Mouse (Mus musculus): ENCODE data around the gene Arpp21. TPM values are rescaled to one million over a fixed set of nuclear protein-coding genes. Genes with fewer than 3 reads are reported as not detected.

The Arpp21 gene
- total and polyA plus RNA-seq, 2 experiments, result 0.28 TPM; not detected in 1

DNA sequence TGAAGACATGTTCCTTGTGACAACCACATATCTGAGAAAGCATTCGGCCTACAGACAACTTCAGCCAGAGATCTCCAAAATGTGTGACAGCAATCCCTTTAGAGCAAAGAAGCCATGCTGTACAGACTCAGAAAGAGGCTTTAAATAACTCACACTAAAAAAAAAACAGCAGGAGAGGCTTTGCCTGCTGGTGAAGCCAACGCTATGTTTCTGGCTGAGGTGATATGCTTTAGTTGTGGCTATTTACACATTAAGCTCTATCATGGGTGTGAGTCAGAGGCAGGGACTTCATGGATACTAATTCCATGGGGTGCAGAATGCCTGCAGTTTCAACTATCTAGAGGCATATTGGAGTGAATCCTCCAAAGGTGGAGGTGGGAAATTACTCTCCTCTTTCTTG lies 140.5 kb downstream of the Arpp21 start:
- no peak overlapping the region for H3K9ac ChIP-seq (ENCODE audit: low read depth, low read length)
- H3K4me1 ChIP-seq (ENCODE audit: control insufficient read depth, insufficient read depth, low read length), result no peaks in the 10 kb centered on the region
- no peaks in the 10 kb centered on the region for H3K36me3 ChIP-seq (ENCODE audit: control insufficient read depth, insufficient read depth, low read length)
- no peak overlapping the region for H3K27ac ChIP-seq (replicated peaks; ENCODE audit: insufficient read depth, low read depth, low read length)
- TF ChIP-seq POLR2A (IDR thresholded peaks at IDR 0.05; ENCODE audit: extremely low read depth, insufficient read depth, low read length) (no peak), CTCF (IDR thresholded peaks at IDR 0.05; ENCODE audit: low read depth, low read length) (no peak)
- no peaks in the 10 kb centered on the region for H3K79me2 ChIP-seq (ENCODE audit: control insufficient read depth, insufficient read depth, low read length)
- WGBS, result 80% methylated on average over 2 of the region's 2 CpGs
- H3K4me3 ChIP-seq (ENCODE audit: insufficient read depth, low read depth, low read length), result no peak overlapping the region
- no peak for DNase-seq (ENCODE audit: extremely low read depth, low read depth, low spot score)
- no peaks in the 10 kb centered on the region; the same call in 1 of the 2 replicates for H3K27me3 ChIP-seq (ENCODE audit: control insufficient read depth, insufficient read depth, low read length)

DNA sequence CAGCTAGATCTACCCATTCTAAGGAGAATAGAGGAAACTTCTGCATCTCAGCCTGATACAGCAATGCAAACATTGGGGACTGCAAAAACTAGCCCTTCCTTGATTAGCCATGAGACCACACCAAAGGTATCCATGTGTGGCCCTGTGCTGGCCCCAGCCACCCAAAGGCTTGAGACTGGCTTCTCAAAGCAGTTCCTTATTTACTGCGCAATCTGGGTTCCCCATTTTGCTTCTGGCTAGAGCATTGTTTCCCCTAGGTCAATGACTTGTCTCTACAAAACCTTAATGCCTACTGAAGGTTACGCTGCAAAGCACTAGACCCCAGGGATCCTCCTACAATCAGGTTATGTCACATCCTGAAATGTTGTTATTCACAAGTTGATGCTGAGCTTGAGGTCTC lies 156.8 kb downstream of the Arpp21 start:
- Histone ChIP-seq H3K27ac (replicated peaks; ENCODE audit: insufficient read depth, low read depth, low read length) (no peak overlapping the region), H3K27me3 (ENCODE audit: control insufficient read depth, insufficient read depth, low read length) (no peaks in the 10 kb centered on the region; the same call in 1 of the 2 replicates), H3K4me1 (ENCODE audit: control insufficient read depth, insufficient read depth, low read length) (no peaks in the 10 kb centered on the region), H3K79me2 (ENCODE audit: control insufficient read depth, insufficient read depth, low read length) (no peaks in the 10 kb centered on the region), H3K4me3 (ENCODE audit: insufficient read depth, low read depth, low read length) (no peak overlapping the region), H3K36me3 (ENCODE audit: control insufficient read depth, insufficient read depth, low read length) (no peaks in the 10 kb centered on the region), H3K9ac (ENCODE audit: low read depth, low read length) (no peak overlapping the region)
- DNase-seq (ENCODE audit: extremely low read depth, low read depth, low spot score), result no peak
- TF ChIP-seq POLR2A (IDR thresholded peaks at IDR 0.05; ENCODE audit: extremely low read depth, insufficient read depth, low read length), result no peak
- TF ChIP-seq CTCF (IDR thresholded peaks at IDR 0.05; ENCODE audit: low read depth, low read length), result no peak
- WGBS, result 88% methylated on average over 2 of the region's 2 CpGs

DNA sequence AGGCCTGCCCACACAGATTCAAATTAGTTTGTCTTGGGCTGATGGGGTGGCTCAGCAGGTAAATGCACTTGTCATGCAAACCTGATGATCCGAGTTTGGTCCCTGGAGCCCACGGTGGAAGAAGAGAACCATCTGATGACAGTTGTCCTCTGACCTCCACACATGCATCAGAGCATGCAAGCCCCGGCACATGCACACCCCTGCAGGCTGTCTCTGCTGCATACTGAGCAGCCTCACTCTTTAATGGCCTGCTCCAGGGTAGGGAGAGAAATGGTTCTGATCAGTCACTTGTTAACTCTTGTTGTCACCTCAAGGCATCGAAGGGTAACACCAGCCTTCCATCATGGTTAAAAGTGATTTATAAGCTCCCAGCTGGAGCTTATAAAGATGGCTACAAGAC lies 157.3 kb downstream of the Arpp21 start:
- Histone ChIP-seq H3K4me1 (ENCODE audit: control insufficient read depth, insufficient read depth, low read length) (no peaks in the 10 kb centered on the region), H3K27me3 (ENCODE audit: control insufficient read depth, insufficient read depth, low read length) (no peaks in the 10 kb centered on the region; the same call in 1 of the 2 replicates), H3K4me3 (ENCODE audit: insufficient read depth, low read depth, low read length) (no peak overlapping the region), H3K36me3 (ENCODE audit: control insufficient read depth, insufficient read depth, low read length) (no peaks in the 10 kb centered on the region), H3K27ac (replicated peaks; ENCODE audit: insufficient read depth, low read depth, low read length) (no peak overlapping the region), H3K9ac (ENCODE audit: low read depth, low read length) (no peak overlapping the region), H3K79me2 (ENCODE audit: control insufficient read depth, insufficient read depth, low read length) (no peaks in the 10 kb centered on the region)
- no peak for DNase-seq (ENCODE audit: extremely low read depth, low read depth, low spot score)
- no peak for TF ChIP-seq POLR2A (IDR thresholded peaks at IDR 0.05; ENCODE audit: extremely low read depth, insufficient read depth, low read length)
- no peak for TF ChIP-seq CTCF (IDR thresholded peaks at IDR 0.05; ENCODE audit: low read depth, low read length)
- 81% methylated on average over 4 of the region's 4 CpGs for WGBS

DNA sequence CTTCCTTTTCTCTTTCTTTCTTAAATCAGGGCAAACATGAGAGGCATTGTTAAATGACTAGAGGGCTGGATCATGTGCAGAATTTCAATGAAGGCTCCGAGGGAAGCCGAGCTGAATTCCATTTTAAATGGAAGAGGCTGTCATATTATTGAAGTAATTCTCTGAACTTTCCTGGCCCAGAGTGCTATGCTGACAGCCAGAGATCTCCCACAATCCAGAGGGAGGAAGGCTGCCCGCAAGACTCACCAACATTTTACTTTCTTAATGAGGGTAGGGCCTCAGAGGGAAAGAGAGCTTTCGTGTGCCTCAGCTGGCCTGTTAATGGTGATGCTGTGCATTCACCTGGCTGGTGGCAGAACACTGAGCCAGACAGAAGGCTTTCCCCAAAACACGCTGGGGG lies 160.5 kb downstream of the Arpp21 start:
- TF ChIP-seq POLR2A (IDR thresholded peaks at IDR 0.05; ENCODE audit: extremely low read depth, insufficient read depth, low read length) (no peak), CTCF (IDR thresholded peaks at IDR 0.05; ENCODE audit: low read depth, low read length) (no peak)
- WGBS, result 82% methylated on average over 5 of the region's 5 CpGs
- no peaks in the 10 kb centered on the region for H3K79me2 ChIP-seq (ENCODE audit: control insufficient read depth, insufficient read depth, low read length)

DNA sequence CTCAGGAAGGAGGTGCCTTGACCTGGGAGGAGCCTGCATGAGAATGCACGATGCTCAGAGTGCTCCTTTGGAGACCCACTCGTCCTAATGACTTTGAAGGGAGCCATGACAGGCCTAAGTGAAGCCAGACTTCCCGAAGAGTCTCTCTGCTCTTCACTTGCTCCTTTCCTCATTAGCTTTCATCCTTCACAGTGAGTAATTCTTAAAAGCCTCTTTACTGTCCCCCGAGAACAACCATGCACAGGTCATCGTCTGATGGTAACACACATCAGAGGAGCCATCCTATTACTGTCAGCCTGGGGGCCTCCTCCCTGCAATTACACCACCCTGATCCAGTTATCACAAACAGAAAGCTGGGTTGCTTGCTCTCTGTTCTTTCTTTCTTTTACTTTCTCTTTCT lies 160.9 kb downstream of the Arpp21 start:
- WGBS, result 70% methylated on average over 5 of the region's 5 CpGs
- H3K9ac ChIP-seq (ENCODE audit: low read depth, low read length), result no peak overlapping the region
- DNase-seq (ENCODE audit: extremely low read depth, low read depth, low spot score), result no peak
- no peaks in the 10 kb centered on the region for H3K4me1 ChIP-seq (ENCODE audit: control insufficient read depth, insufficient read depth, low read length)
- no peak overlapping the region for H3K27ac ChIP-seq (replicated peaks; ENCODE audit: insufficient read depth, low read depth, low read length)
- no peaks in the 10 kb centered on the region for H3K79me2 ChIP-seq (ENCODE audit: control insufficient read depth, insufficient read depth, low read length)
- no peaks in the 10 kb centered on the region; the same call in 1 of the 2 replicates for H3K27me3 ChIP-seq (ENCODE audit: control insufficient read depth, insufficient read depth, low read length)
- no peaks in the 10 kb centered on the region for H3K36me3 ChIP-seq (ENCODE audit: control insufficient read depth, insufficient read depth, low read length)
- no peak overlapping the region for H3K4me3 ChIP-seq (ENCODE audit: insufficient read depth, low read depth, low read length)
- no peak for TF ChIP-seq POLR2A (IDR thresholded peaks at IDR 0.05; ENCODE audit: extremely low read depth, insufficient read depth, low read length)
- no peak for TF ChIP-seq CTCF (IDR thresholded peaks at IDR 0.05; ENCODE audit: low read depth, low read length)

More for the DNA sequence above, 160.5 kb downstream of the Arpp21 start:
- H3K9ac ChIP-seq (ENCODE audit: low read depth, low read length), result no peak overlapping the region
- no peaks in the 10 kb centered on the region; the same call in 1 of the 2 replicates for H3K27me3 ChIP-seq (ENCODE audit: control insufficient read depth, insufficient read depth, low read length)
- no peaks in the 10 kb centered on the region for H3K36me3 ChIP-seq (ENCODE audit: control insufficient read depth, insufficient read depth, low read length)
- no peak overlapping the region for H3K27ac ChIP-seq (replicated peaks; ENCODE audit: insufficient read depth, low read depth, low read length)
- no peak overlapping the region for H3K4me3 ChIP-seq (ENCODE audit: insufficient read depth, low read depth, low read length)
- no peak for DNase-seq (ENCODE audit: extremely low read depth, low read depth, low spot score)
- no peaks in the 10 kb centered on the region for H3K4me1 ChIP-seq (ENCODE audit: control insufficient read depth, insufficient read depth, low read length)

DNA sequence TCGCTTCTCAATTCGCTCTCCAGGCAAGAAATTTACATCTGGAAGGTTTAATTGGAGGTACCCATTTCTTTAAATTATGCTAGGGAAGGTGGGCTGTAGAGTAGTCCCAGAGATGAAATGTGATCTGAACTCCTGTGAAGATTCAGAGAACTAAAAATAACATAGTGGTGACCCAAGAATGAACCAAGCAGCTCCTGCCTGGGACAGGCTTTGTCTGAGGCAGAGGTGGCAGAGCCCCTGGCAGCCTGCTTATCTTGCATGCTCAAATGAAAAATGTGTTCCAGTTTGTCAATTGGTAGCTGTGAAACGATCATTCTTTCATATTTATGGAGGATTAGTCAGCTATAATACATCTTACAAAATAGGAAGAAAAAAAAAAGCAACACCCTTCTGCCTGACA lies 164.4 kb downstream of the Arpp21 start:
- WGBS, result 53% methylated on average over 3 of the region's 3 CpGs

More for the DNA sequence above, 164.4 kb downstream of the Arpp21 start:
- Histone ChIP-seq H3K79me2 (ENCODE audit: control insufficient read depth, insufficient read depth, low read length) (no peaks in the 10 kb centered on the region), H3K27ac (replicated peaks; ENCODE audit: insufficient read depth, low read depth, low read length) (no peak overlapping the region), H3K4me1 (ENCODE audit: control insufficient read depth, insufficient read depth, low read length) (no peaks in the 10 kb centered on the region), H3K27me3 (ENCODE audit: control insufficient read depth, insufficient read depth, low read length) (no peaks in the 10 kb centered on the region; the same call in 1 of the 2 replicates), H3K36me3 (ENCODE audit: control insufficient read depth, insufficient read depth, low read length) (no peaks in the 10 kb centered on the region), H3K4me3 (ENCODE audit: insufficient read depth, low read depth, low read length) (no peak overlapping the region), H3K9ac (ENCODE audit: low read depth, low read length) (no peak overlapping the region)
- no peak for TF ChIP-seq POLR2A (IDR thresholded peaks at IDR 0.05; ENCODE audit: extremely low read depth, insufficient read depth, low read length)
- TF ChIP-seq CTCF (IDR thresholded peaks at IDR 0.05; ENCODE audit: low read depth, low read length), result no peak
- DNase-seq (ENCODE audit: extremely low read depth, low read depth, low spot score), result no peak

Data from liver, adult 2 months (tissue).